30 mouse cellular contexts compared by ENCODE assay signal in genomic region chr9:110797866-110798265, GRCm38 (mm10). TPM values are rescaled to one million over a fixed set of nuclear protein-coding genes. Genes with fewer than 3 reads are reported as not detected.
"Had no signal": no experiment of that assay in that cellular context is flagged by ENCODE, and none has a peak within 500 bp of the region (broad histone marks: within the 10 kb centered on the region; RNA-seq: fewer than 3 reads in every experiment).

Gene Prss42 (plus strand): TSS chr9:110798166.

- H3K4me1 ChIP-seq: liver, embryonic 15.5 days; lung, embryonic 15.5 days; midbrain, embryonic 10.5 days; midbrain, embryonic 12.5 days; neural tube, embryonic 13.5 days; neural tube, embryonic 15.5 days; stomach, embryonic 15.5 days had no signal

- H3K27me3 ChIP-seq: liver, embryonic 15.5 days; lung, embryonic 15.5 days; midbrain, embryonic 12.5 days; neural tube, embryonic 13.5 days; neural tube, embryonic 15.5 days; stomach, embryonic 15.5 days had no signal

- H3K36me3 ChIP-seq: liver, embryonic 15.5 days; lung, embryonic 15.5 days; midbrain, embryonic 10.5 days; midbrain, embryonic 12.5 days; neural tube, embryonic 13.5 days; neural tube, embryonic 15.5 days; stomach, embryonic 15.5 days had no signal

- H3K4me3 ChIP-seq: liver, embryonic 15.5 days; lung, embryonic 15.5 days; midbrain, embryonic 10.5 days; midbrain, embryonic 12.5 days; myocyte; neural tube, embryonic 13.5 days; neural tube, embryonic 15.5 days; stomach, embryonic 15.5 days had no signal

- H3K9ac ChIP-seq: liver, embryonic 15.5 days; liver, postnatal 0 days; lung, embryonic 15.5 days; midbrain, embryonic 12.5 days; neural tube, embryonic 13.5 days; neural tube, embryonic 15.5 days; stomach, embryonic 15.5 days had no signal

- DNase-seq: liver, postnatal 0 days; lung, adult 2 months; lung, postnatal 14 days; lung, postnatal 36 days; midbrain, embryonic 14.5 days; retina, postnatal 1 day; right cerebral cortex, adult 18-20 months; right cerebral cortex, postnatal 25 days; right cerebral cortex, postnatal 4 days; spleen, adult 18-20 months; thymus, adult 2 months; thymus, postnatal 25 days; thymus, postnatal 4 days had no signal

- H3K9me3 ChIP-seq: liver, embryonic 15.5 days; lung, embryonic 15.5 days; midbrain, embryonic 10.5 days; midbrain, embryonic 12.5 days; neural tube, embryonic 13.5 days; neural tube, embryonic 15.5 days; stomach, embryonic 15.5 days had no signal

- ATAC-seq: liver, postnatal 0 days; lung, postnatal 0 days; midbrain, embryonic 16.5 days had no signal

- H3K27ac ChIP-seq: liver, embryonic 15.5 days; lung, embryonic 15.5 days; macrophage; midbrain, embryonic 10.5 days; midbrain, embryonic 12.5 days; neural tube, embryonic 13.5 days; neural tube, embryonic 15.5 days; stomach, embryonic 15.5 days; stomach, postnatal 0 days had no signal

RNA-seq across cellular contexts. Expression of gene Prss42, which starts in this region (rescaled TPM):
- total RNA-seq: megakaryocyte, adult 5-6 weeks; megakaryocyte-erythroid progenitor cell, adult 5-6 weeks had no signal
- polyA plus RNA-seq: liver, embryonic 15.5 days; liver, postnatal 0 days; lung, adult 2 months; lung, embryonic 15.5 days; lung, postnatal 0 days; macrophage; midbrain, embryonic 10.5 days; midbrain, embryonic 12.5 days; midbrain, embryonic 14.5 days; midbrain, embryonic 16.5 days; myocyte; neural tube, embryonic 11.5 days; neural tube, embryonic 13.5 days; neural tube, embryonic 15.5 days; small intestine, adult 2 months; stomach, embryonic 15.5 days; stomach, postnatal 0 days; thymus, adult 2 months; urinary bladder, adult 2 months had no signal
